In genomic region chr7:37972571-37972970, GRCm38 (mm10) we compare ENCODE assay signal across 12 mouse cellular contexts. TPM values are rescaled to one million over a fixed set of nuclear protein-coding genes. Genes with fewer than 3 reads are reported as not detected.
DNase-seq lines count a peak whose midpoint lies in the region; ATAC-seq and TF ChIP-seq lines count a peak whose summit lies in the region.
"Had no signal": no experiment of that assay in that cellular context is flagged by ENCODE, and none has a peak within 500 bp of the region (broad histone marks: within the 10 kb centered on the region; RNA-seq: fewer than 3 reads in every experiment).

No protein-coding gene starts in this region.

- no peak for TF ChIP-seq EP300 in MEL (IDR thresholded peaks at IDR 0.05; ENCODE audit: low read depth in 1 of 2, low read length in 2 of 2)

- peak; percentile 55 for TF ChIP-seq CTCF in layer of hippocampus, adult 2 months (conservative IDR thresholded peaks at IDR 0.05)
- TF ChIP-seq CTCF in MEL (IDR thresholded peaks at IDR 0.05 in 2 of 3, conservative IDR thresholded peaks at IDR 0.05 in 1 of 3; ENCODE audit: control insufficient read depth in 1 of 3, insufficient read depth in 1 of 3, low read depth in 2 of 3, low read length in 3 of 3, poor library complexity in 1 of 3, severe bottlenecking in 1 of 3) = no peak; a peak in 1 of 6 replicates

- H3K9ac ChIP-seq in MEL (ENCODE audit: control insufficient read depth, low read depth, low read length, poor library complexity, severe bottlenecking) = no peak overlapping the region
- no peak overlapping the region for H3K9ac ChIP-seq in limb, embryonic 12.5 days (replicated peaks)
- H3K9ac ChIP-seq: embryonic facial prominence, embryonic 13.5 days; liver, embryonic 15.5 days; neural tube, embryonic 12.5 days had no signal

- no peaks in the 10 kb centered on the region for H3K27me3 ChIP-seq in MEL (ENCODE audit: control insufficient read depth in 1 of 2, insufficient read depth in 2 of 2, low read length in 2 of 2)
- H3K27me3 ChIP-seq in limb, embryonic 12.5 days = no peaks in the 10 kb centered on the region
- H3K27me3 ChIP-seq: embryonic facial prominence, embryonic 13.5 days; liver, embryonic 15.5 days; neural tube, embryonic 12.5 days had no signal

- peak; percentile 11 to 32 for DNase-seq in adrenal gland, postnatal 36 days
- no peak for DNase-seq in adrenal gland, adult 18-20 months (ENCODE audit: low spot score in 2 of 2)
- no peak for DNase-seq in layer of hippocampus, adult 2 months (ENCODE audit: low spot score in 2 of 2)
- no peak for DNase-seq in layer of hippocampus, postnatal 25 days (ENCODE audit: extremely low spot score in 1 of 2, low spot score in 1 of 2)
- peak; percentile 20 for DNase-seq in MEL (ENCODE audit: low read depth, low spot score)
- no peak for DNase-seq in urinary bladder, postnatal 14 days (ENCODE audit: low spot score)
- DNase-seq in c-Kit-positive CD71-positive TER-119-positive erythroid progenitor cells, embryonic 14.5 days (ENCODE audit: low spot score) = no peak
- DNase-seq: adrenal gland, postnatal 25 days had no signal

- no peak overlapping the region for H3K4me3 ChIP-seq in layer of hippocampus, adult 2 months
- H3K4me3 ChIP-seq in MEL (ENCODE audit: control insufficient read depth in 1 of 2, insufficient read depth in 1 of 2, low read depth in 2 of 2, low read length in 2 of 2) = no peak overlapping the region
- no peak overlapping the region for H3K4me3 ChIP-seq in limb, embryonic 12.5 days (replicated peaks)
- H3K4me3 ChIP-seq: embryonic facial prominence, embryonic 13.5 days; liver, embryonic 15.5 days; neural tube, embryonic 12.5 days had no signal

- TF ChIP-seq RAD21 in MEL (IDR thresholded peaks at IDR 0.05; ENCODE audit: low read depth, low read length) = no peak

- WGBS in limb, embryonic 12.5 days = 69% methylated on average over 9 of the region's 9 CpGs

- H3K27ac ChIP-seq in layer of hippocampus, adult 2 months = no peak overlapping the region
- H3K27ac ChIP-seq in MEL (ENCODE audit: control insufficient read depth, low read depth, low read length) = peak overlapping the region; percentile 65
- 0 out of 2 replicates have a peak overlapping the region, but pooled peaks have one; percentile 35 for H3K27ac ChIP-seq in limb, embryonic 12.5 days
- H3K27ac ChIP-seq: embryonic facial prominence, embryonic 13.5 days; liver, embryonic 15.5 days; neural tube, embryonic 12.5 days had no signal

- peaks cover 7 to 15% of the 10 kb centered on the region in 2 experiments for H3K36me3 ChIP-seq in MEL (ENCODE audit: control insufficient read depth in 1 of 2, insufficient read depth in 2 of 2, low read length in 2 of 2)
- peaks cover 13% of the 10 kb centered on the region; the same call in 1 of the 2 replicates for H3K36me3 ChIP-seq in limb, embryonic 12.5 days
- H3K36me3 ChIP-seq: neural tube, embryonic 12.5 days had no signal

- no peaks in the 10 kb centered on the region for H3K9me3 ChIP-seq in MEL (replicated peaks; ENCODE audit: insufficient read depth, low read length)
- no peaks in the 10 kb centered on the region for H3K9me3 ChIP-seq in limb, embryonic 12.5 days
- H3K9me3 ChIP-seq: embryonic facial prominence, embryonic 13.5 days; liver, embryonic 15.5 days; neural tube, embryonic 12.5 days had no signal

- 0 out of 2 replicates have a peak, but pooled peaks cover 2% of the 10 kb centered on the region for H3K79me2 ChIP-seq in MEL (ENCODE audit: control insufficient read depth, insufficient read depth, low read length, poor library complexity)

- ATAC-seq in limb, embryonic 12.5 days (ENCODE audit: insufficient number of reproducible peaks, insufficient read depth, low FRiP score, low TSS enrichment, low read depth) = no peak

- H3K4me2 ChIP-seq in limb, embryonic 12.5 days = no peak overlapping the region
- H3K4me2 ChIP-seq: embryonic facial prominence, embryonic 13.5 days; liver, embryonic 15.5 days; neural tube, embryonic 12.5 days had no signal

- peaks cover 2 to 14% of the 10 kb centered on the region in 2 experiments; a peak in 2 of 4 replicates for H3K4me1 ChIP-seq in MEL (ENCODE audit: control insufficient read depth in 1 of 2, insufficient read depth in 2 of 2, low read length in 2 of 2)
- H3K4me1 ChIP-seq in limb, embryonic 12.5 days (replicated peaks) = peaks cover 22% of the 10 kb centered on the region
- H3K4me1 ChIP-seq: liver, embryonic 15.5 days had no signal

- TF ChIP-seq POLR2A in MEL (IDR thresholded peaks at IDR 0.05; ENCODE audit: control insufficient read depth in 1 of 2, insufficient read depth in 1 of 2, low read depth in 1 of 2, low read length in 2 of 2, poor library complexity in 1 of 2) = no peak

TF ChIP-seq in MEL, 35 proteins besides CTCF, POLR2A, EP300 and RAD21:
- TF ChIP-seq MXI1 (IDR thresholded peaks at IDR 0.05; ENCODE audit: low read depth, low read length) (no peak), BHLHE40 (IDR thresholded peaks at IDR 0.05; ENCODE audit: borderline replicate concordance, low read depth, low read length) (no peak), USF1 (IDR thresholded peaks at IDR 0.05; ENCODE audit: low read depth, low read length) (no peak), POLR2AphosphoS2 (IDR thresholded peaks at IDR 0.05; ENCODE audit: low read length) (no peak), NELFE (IDR thresholded peaks at IDR 0.05; ENCODE audit: low read depth, low read length) (no peak), KAT2A (conservative IDR thresholded peaks at IDR 0.05; ENCODE audit: low read depth, low read length) (no peak), ZNF384 (IDR thresholded peaks at IDR 0.05; ENCODE audit: low read depth, low read length) (no peak), NRF1 (IDR thresholded peaks at IDR 0.05; ENCODE audit: insufficient read depth, low read depth, low read length, poor library complexity, severe bottlenecking) (no peak), GABPA (IDR thresholded peaks at IDR 0.05; ENCODE audit: low read depth, low read length) (no peak), TCF12 (IDR thresholded peaks at IDR 0.05; ENCODE audit: low read depth, low read length) (no peak), CHD1 (IDR thresholded peaks at IDR 0.05; ENCODE audit: low read depth, low read length) (no peak), MAZ (IDR thresholded peaks at IDR 0.05; ENCODE audit: low read depth, low read length) (no peak), SIN3A (IDR thresholded peaks at IDR 0.05; ENCODE audit: low read length) (no peak), ZMIZ1 (IDR thresholded peaks at IDR 0.05; ENCODE audit: low read depth, low read length) (no peak), UBTF (IDR thresholded peaks at IDR 0.05; ENCODE audit: borderline replicate concordance, insufficient read depth, low read depth, low read length) (no peak), ELF1 (IDR thresholded peaks at IDR 0.05; ENCODE audit: low read depth, low read length) (no peak), TBP (IDR thresholded peaks at IDR 0.05; ENCODE audit: low read depth, low read length) (no peak)

RNA-seq across cellular contexts. Expression of gene Uri1, which starts 50.8 kb away (rescaled TPM):
- total RNA-seq in adrenal gland, postnatal 36 days (2021) = 10 to 100 TPM; 42.2 to 66.2 TPM
- 10 to 100 TPM; 32.3 to 46.1 TPM for total RNA-seq in adrenal gland, adult 18-20 months (2021)
- 10 to 100 TPM; 38.6 to 45.9 TPM for total RNA-seq in layer of hippocampus, adult 2 months (2021)
- total RNA-seq in layer of hippocampus, postnatal 25 days (2021) = 10 to 100 TPM; 38.2 to 42.4 TPM
- 28.4 and 29.2 TPM in 2 replicates for total RNA-seq in MEL (2012; rRNA removed)
- 10 to 100 TPM in 1 of 2 experiments, not detected in 1; 36.0 TPM for polyA plus RNA-seq in MEL (2012; ENCODE audit: insufficient read depth in 1 of 2, insufficient read length in 2 of 2, low read depth in 1 of 2, low replicate concordance in 2 of 2, missing spikeins in 1 of 2)
- polyA plus RNA-seq in limb, embryonic 12.5 days (2016; fragmentation: Nextera tagmentation; extraction: Ambion mirVana) = 46.0 and 47.8 TPM in 2 replicates

Comparison
In these comparisons a context has a peak if more than half of its experiments do, and no peak if none do; other contexts are left out.
1. DNase-seq: peak in adrenal gland, postnatal 36 days (2 of 2) and MEL (single experiment); none in adrenal gland, adult 18-20 months (0 of 2), layer of hippocampus, adult 2 months (0 of 2), layer of hippocampus, postnatal 25 days (0 of 2), urinary bladder, postnatal 14 days (single experiment) and c-Kit-positive CD71-positive TER-119-positive erythroid progenitor cells, embryonic 14.5 days (single experiment).